9 mouse cellular contexts compared by ENCODE assay signal in genomic region chr7:35659173-35659572, GRCm38 (mm10). TPM values are rescaled to one million over a fixed set of nuclear protein-coding genes. Genes with fewer than 3 reads are reported as not detected.
DNase-seq lines count a peak whose midpoint lies in the region; ATAC-seq and TF ChIP-seq lines count a peak whose summit lies in the region.
"Had no signal": no experiment of that assay in that cellular context is flagged by ENCODE, and none has a peak within 500 bp of the region (broad histone marks: within the 10 kb centered on the region; RNA-seq: fewer than 3 reads in every experiment).

No protein-coding gene starts in this region.

- H3K9me3 ChIP-seq in liver, embryonic 12.5 days (replicated peaks), result no peaks in the 10 kb centered on the region

- no peaks in the 10 kb centered on the region for H3K4me1 ChIP-seq in cerebellum, adult 2 months (ENCODE audit: control insufficient read depth, insufficient read depth, low read length)
- no peaks in the 10 kb centered on the region for H3K4me1 ChIP-seq in liver, adult 2 months (ENCODE audit: control insufficient read depth, insufficient read depth, low read length)
- no peaks in the 10 kb centered on the region for H3K4me1 ChIP-seq in liver, embryonic 12.5 days
- H3K4me1 ChIP-seq in bone marrow macrophage, adult 2 months (ENCODE audit: control insufficient read depth, insufficient read depth, low read length), result no peaks in the 10 kb centered on the region
- H3K4me1 ChIP-seq: megakaryocyte, embryonic 14.5 days had no signal

- TF ChIP-seq POLR2A in cerebellum, adult 2 months (IDR thresholded peaks at IDR 0.05; ENCODE audit: borderline replicate concordance, insufficient read depth, low read length), result no peak
- TF ChIP-seq POLR2A in liver, adult 2 months (IDR thresholded peaks at IDR 0.05; ENCODE audit: extremely low read depth, insufficient read depth, low read length), result no peak
- no peak for TF ChIP-seq POLR2A in bone marrow macrophage, adult 2 months (IDR thresholded peaks at IDR 0.05; ENCODE audit: borderline replicate concordance, low read depth, low read length)

- H3K27ac ChIP-seq in cerebellum, adult 2 months (ENCODE audit: insufficient read depth, low read length), result no peak overlapping the region
- H3K27ac ChIP-seq in liver, adult 2 months (replicated peaks; ENCODE audit: insufficient read depth, low read depth, low read length), result no peak overlapping the region
- H3K27ac ChIP-seq in liver, embryonic 12.5 days, result no peak overlapping the region
- no peak overlapping the region for H3K27ac ChIP-seq in bone marrow macrophage, adult 2 months (ENCODE audit: insufficient read depth, low read depth, low read length)

- no peak overlapping the region for H3K4me2 ChIP-seq in liver, embryonic 12.5 days

- DNase-seq in cerebellum, adult 2 months, result no peak
- no peak for DNase-seq in liver, adult 2 months (ENCODE audit: extremely low read depth, low read depth, low spot score)
- DNase-seq in left cerebral cortex, postnatal 36 days (ENCODE audit: low spot score in 2 of 2), result no peak
- no peak for DNase-seq in right cerebral cortex, postnatal 36 days (ENCODE audit: low spot score in 2 of 2)

- 58% methylated on average over 3 of the region's 3 CpGs for WGBS in cerebellum, adult 2 months
- 62% methylated on average over 3 of the region's 3 CpGs for WGBS in liver, adult 2 months
- 44% methylated on average over 3 of the region's 3 CpGs for WGBS in liver, embryonic 12.5 days (ENCODE audit: insufficient replicate concordance)

- H3K79me2 ChIP-seq in liver, adult 2 months (ENCODE audit: control insufficient read depth, insufficient read depth, low read length), result no peaks in the 10 kb centered on the region

- no peaks in the 10 kb centered on the region for H3K27me3 ChIP-seq in cerebellum, adult 2 months (ENCODE audit: control insufficient read depth, insufficient read depth, low read length)
- H3K27me3 ChIP-seq in liver, adult 2 months (ENCODE audit: control insufficient read depth, insufficient read depth, low read length), result no peaks in the 10 kb centered on the region
- no peaks in the 10 kb centered on the region for H3K27me3 ChIP-seq in liver, embryonic 12.5 days (replicated peaks)

- no peaks in the 10 kb centered on the region for H3K36me3 ChIP-seq in liver, adult 2 months (ENCODE audit: control insufficient read depth, insufficient read depth, low read length)
- H3K36me3 ChIP-seq in liver, embryonic 12.5 days, result no peaks in the 10 kb centered on the region

- no peak overlapping the region for H3K9ac ChIP-seq in liver, adult 2 months (ENCODE audit: low read depth, low read length)
- H3K9ac ChIP-seq in liver, embryonic 12.5 days, result no peak overlapping the region

- intact Hi-C loops in left cerebral cortex, postnatal 36 days (cut with DNase I), result no loop called here

- no peak for ATAC-seq in cerebellum, adult (ENCODE audit: insufficient number of reproducible peaks, low FRiP score, low TSS enrichment)
- no peak for ATAC-seq in liver, embryonic 12.5 days
- 0 out of 2 replicates have a peak, but pooled peaks have one; percentile 47 for ATAC-seq in megakaryocyte, adult 5-6 weeks (ENCODE audit: poor library complexity, severe bottlenecking)

- TF ChIP-seq CTCF in cerebellum, adult 2 months (IDR thresholded peaks at IDR 0.05; ENCODE audit: borderline replicate concordance, insufficient read depth, low read depth, low read length), result peak; percentile 45
- TF ChIP-seq CTCF in liver, adult 2 months (IDR thresholded peaks at IDR 0.05; ENCODE audit: low read depth, low read length), result peak; percentile 86
- peak; percentile 87 for TF ChIP-seq CTCF in bone marrow macrophage, adult 2 months (IDR thresholded peaks at IDR 0.05; ENCODE audit: low read depth, low read length)

- H3K4me3 ChIP-seq in cerebellum, adult 2 months (replicated peaks; ENCODE audit: insufficient read depth, low read depth, low read length), result no peak overlapping the region
- no peak overlapping the region for H3K4me3 ChIP-seq in liver, adult 2 months (ENCODE audit: insufficient read depth, low read depth, low read length)
- no peak overlapping the region for H3K4me3 ChIP-seq in liver, embryonic 12.5 days
- no peak overlapping the region for H3K4me3 ChIP-seq in bone marrow macrophage, adult 2 months (ENCODE audit: insufficient read depth, low read length)
- H3K4me3 ChIP-seq: megakaryocyte, embryonic 14.5 days had no signal

RNA-seq across cellular contexts. Expression of gene Pdcd5, which starts 11.9 kb away (rescaled TPM):
- polyA plus RNA-seq in cerebellum, adult 2 months (2012; rRNA removed), result 93.8 and 99.5 TPM in 2 replicates
- total RNA-seq in liver, adult 2 months (2014; rRNA removed), result 59.7 and 71.0 TPM in 2 replicates
- polyA plus RNA-seq in liver, adult 2 months (2012; rRNA removed), result 61.2 and 61.5 TPM in 2 replicates
- 193 and 197 TPM in 2 replicates for polyA plus RNA-seq in liver, embryonic 12.5 days (2016; fragmentation: Nextera tagmentation; extraction: Ambion mirVana)
- 56.2 and 68.9 TPM in 2 replicates for polyA plus RNA-seq in bone marrow macrophage, adult 2 months (2012; ENCODE audit: insufficient read depth, insufficient read length, missing spikeins)
- 76.4 and 86.1 TPM in 2 replicates for total RNA-seq in megakaryocyte, adult 5-6 weeks (2015)
- 36.6 and 52.4 TPM in 2 replicates for total RNA-seq in megakaryocyte, adult 5-6 weeks (2017)
- total RNA-seq in left cerebral cortex, postnatal 36 days (2021), result 10 to 100 TPM; 69.4 to 71.6 TPM
